Mouse (Mus musculus) embryonic fibroblast, embryonic 13.5 days (primary cell): ENCODE measurements around the gene Sh3gl1. TPM values are rescaled to one million over a fixed set of nuclear protein-coding genes. Genes with fewer than 3 reads are reported as not detected.

Experiments used
- H3K27ac ChIP-seq: 2 replicates; pipeline ENCODE4 v1.5.1; 2012; ENCODE audit warnings: low read length, control low read depth, inconsistent platforms; ENCODE audit not compliant: insufficient read depth
- H3K4me1 ChIP-seq: 2 replicates; pipeline ENCODE4 v1.6.1; 2011; ENCODE audit warnings: low read length; ENCODE audit not compliant: control insufficient read depth, insufficient read depth
- H3K4me3 ChIP-seq: 2 replicates; pipeline ENCODE4 v1.5.1; 2011; ENCODE audit warnings: mild to moderate bottlenecking, control low read depth, low read length; ENCODE audit not compliant: insufficient read depth
- CTCF ChIP-seq: IDR thresholded peaks from 2 replicates; pipeline ENCODE4 v1.5.1; 2011; ENCODE audit warnings: mild to moderate bottlenecking, control low read depth, low read length, moderate library complexity, borderline replicate concordance; ENCODE audit not compliant: insufficient read depth
- POLR2A ChIP-seq: IDR thresholded peaks from 2 replicates; pipeline ENCODE4 v1.6.1; 2011; ENCODE audit warnings: low read depth, mild to moderate bottlenecking, control low read depth, low read length, moderate library complexity
- polyA plus RNA-seq: library from polyadenylated mRNA; stranded (reverse); fragments of >200 nt; gene quantifications from 2 replicates; pipeline ENCODE4 v1.2.4, GENCODE M21; 2011; ENCODE audit warnings: low read depth; ENCODE audit not compliant: missing spikeins, insufficient read length

Sh3gl1 gene
- polyA plus RNA-seq, 1 experiment = 105 TPM

DNA sequence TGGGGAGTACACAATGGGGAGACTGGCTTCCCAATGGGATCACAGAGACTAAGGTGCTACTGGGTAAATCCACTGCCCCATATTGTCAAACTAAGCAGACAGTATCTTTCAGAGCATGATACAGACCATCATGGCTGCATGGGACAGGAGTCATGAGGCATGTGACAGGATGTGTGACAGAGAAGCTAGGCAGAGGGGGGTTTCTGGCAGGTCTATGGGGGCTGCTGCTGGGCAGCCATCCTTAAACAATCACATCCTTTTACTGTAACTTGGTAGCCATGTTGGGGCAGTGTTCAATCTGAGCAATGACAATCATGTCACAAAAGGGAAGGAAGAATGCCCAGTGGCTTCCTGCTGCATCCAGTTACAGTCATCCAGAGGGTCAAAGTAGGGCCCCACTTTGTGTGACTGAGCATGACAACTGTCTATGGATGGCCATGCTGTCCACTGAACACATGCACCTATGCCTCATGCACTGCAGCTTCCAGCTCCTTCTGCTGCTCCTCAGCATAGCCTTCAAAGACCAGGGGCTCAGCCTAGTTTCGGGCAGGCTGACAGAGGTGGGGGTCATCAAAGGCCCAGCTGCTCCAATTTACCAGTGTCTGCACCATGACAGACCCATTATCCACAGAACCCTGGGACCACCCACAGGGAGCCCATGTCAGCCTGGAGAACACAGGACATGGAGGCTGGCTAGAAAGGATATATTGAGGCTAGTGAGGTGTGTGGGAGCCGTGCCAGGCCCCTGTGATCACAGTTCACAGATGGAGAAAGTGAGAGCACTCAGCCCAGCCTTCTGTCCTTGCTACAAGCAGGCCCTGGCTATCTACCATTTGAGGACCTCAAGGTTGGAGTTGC, 14.1 kb downstream of the Sh3gl1 start:
- no peak for TF ChIP-seq CTCF
- H3K4me1 ChIP-seq = peaks cover 25% of the 10 kb centered on the region
- H3K4me3 ChIP-seq = no peak overlapping the region
- no peak overlapping the region for H3K27ac ChIP-seq

DNA sequence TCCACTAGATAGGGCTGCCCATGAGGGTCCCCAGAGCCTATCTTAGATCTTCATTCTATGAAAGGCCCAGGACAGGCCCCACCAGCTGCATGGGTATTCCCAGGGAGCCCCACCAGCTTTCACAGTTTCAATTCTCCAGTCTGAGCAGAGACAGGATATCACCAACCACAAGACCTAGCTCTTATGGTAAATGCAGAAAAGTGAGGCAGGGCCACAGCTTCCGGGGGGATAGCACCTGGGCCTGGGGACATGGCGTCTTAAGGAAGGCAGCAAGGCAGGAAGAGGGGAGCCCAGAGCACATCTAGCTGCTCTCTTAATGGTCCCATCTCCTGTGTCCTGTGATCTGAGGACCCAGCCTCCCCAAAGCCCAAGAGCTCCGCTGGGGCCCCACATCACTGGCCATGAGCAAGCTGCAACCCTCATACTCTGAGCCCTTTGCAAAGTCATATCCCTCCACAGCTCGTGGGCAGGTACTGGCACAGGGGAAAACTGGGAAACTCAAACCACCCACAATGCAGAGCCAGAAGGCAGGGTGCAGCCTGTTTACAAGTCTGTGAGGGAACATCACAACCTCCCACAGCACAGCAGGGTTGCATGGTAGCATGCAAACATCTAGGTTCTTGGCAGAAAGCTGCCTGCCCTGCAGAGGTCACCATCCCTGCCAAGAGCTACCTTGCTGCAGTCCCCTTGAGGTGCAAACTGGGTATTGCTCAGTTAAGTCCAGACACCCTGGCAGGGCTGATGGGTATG, 15.1 kb downstream of the Sh3gl1 start:
- Histone ChIP-seq H3K27ac (no peak overlapping the region), H3K4me1 (peaks cover 16% of the 10 kb centered on the region), H3K4me3 (no peak overlapping the region)
- TF ChIP-seq POLR2A (no peak), CTCF (no peak)

DNA sequence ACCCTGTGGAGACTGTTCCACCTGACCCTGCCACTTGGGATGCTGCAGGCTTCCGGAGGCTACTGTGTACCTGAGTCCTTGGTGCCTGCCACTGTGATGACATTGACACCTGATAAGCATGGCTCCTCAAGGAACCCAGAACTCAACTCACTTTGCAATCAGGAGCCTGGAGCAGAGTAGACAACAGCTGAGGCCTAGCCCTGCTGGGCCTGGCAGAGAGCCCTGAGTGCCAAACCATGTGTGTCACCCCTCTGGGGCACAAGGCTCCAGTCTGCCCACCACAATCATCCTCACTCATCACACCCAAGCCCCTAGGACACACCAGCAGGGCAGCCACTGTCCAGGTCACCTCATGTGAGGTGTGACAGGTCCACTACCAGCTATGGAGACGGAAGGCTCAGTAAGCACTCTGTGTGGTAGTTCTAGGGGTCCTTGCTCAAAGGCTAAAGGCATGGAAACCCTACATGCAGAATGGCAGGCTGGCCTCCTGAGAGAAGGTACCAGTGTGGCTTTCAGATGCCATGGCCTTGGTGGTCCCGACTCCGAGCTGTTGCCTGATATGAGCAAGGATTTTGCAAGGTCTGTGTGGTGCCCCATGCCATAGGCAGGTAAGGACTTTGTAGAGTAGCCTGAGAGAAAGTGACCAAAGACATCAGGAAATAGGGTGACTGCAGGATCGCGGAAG, 15.9 kb downstream of the Sh3gl1 start:
- no peak for TF ChIP-seq CTCF
- TF ChIP-seq POLR2A = 0 out of 2 replicates have a peak, but pooled peaks have one; percentile 10
- H3K4me3 ChIP-seq = no peak overlapping the region
- no peak overlapping the region for H3K27ac ChIP-seq
- H3K4me1 ChIP-seq = peaks cover 9% of the 10 kb centered on the region; the same call in 1 of the 2 replicates

GRCm38 (mm10) chr17:56018347-56019131, 17.9 kb downstream of the Sh3gl1 start:
- no peak overlapping the region for H3K4me3 ChIP-seq
- H3K27ac ChIP-seq = no peak overlapping the region
- peak; percentile 89; the same call in 1 of the 2 replicates for TF ChIP-seq CTCF
- peak; percentile 37; the same call in 1 of the 2 replicates for TF ChIP-seq POLR2A
- 0 out of 2 replicates have a peak, but pooled peaks cover 4% of the 10 kb centered on the region for H3K4me1 ChIP-seq

- 0 out of 2 replicates have a peak, but pooled peaks cover 1% of the 10 kb centered on the region for H3K4me1 ChIP-seq
- no peak overlapping the region for H3K4me3 ChIP-seq
- TF ChIP-seq POLR2A (no peak), CTCF (no peak)
- no peak overlapping the region for H3K27ac ChIP-seq
These were observed 18.6 kb downstream of the Sh3gl1 start for GRCm38 (mm10) chr17:56017848-56018247.

GRCm38 (mm10) chr17:56016793-56017785, 19.3 kb downstream of the Sh3gl1 start:
- no peak overlapping the region for H3K27ac ChIP-seq
- H3K4me1 ChIP-seq = no peaks in the 10 kb centered on the region
- H3K4me3 ChIP-seq = no peak overlapping the region
- TF ChIP-seq CTCF = no peak
- 0 out of 2 replicates have a peak, but pooled peaks have one; percentile 23 for TF ChIP-seq POLR2A

GRCm38 (mm10) chr17:56016382-56016781, 20.1 kb downstream of the Sh3gl1 start:
- TF ChIP-seq CTCF = no peak
- no peak for TF ChIP-seq POLR2A
- Histone ChIP-seq H3K4me3 (no peak overlapping the region), H3K27ac (no peak overlapping the region), H3K4me1 (no peaks in the 10 kb centered on the region)

DNA sequence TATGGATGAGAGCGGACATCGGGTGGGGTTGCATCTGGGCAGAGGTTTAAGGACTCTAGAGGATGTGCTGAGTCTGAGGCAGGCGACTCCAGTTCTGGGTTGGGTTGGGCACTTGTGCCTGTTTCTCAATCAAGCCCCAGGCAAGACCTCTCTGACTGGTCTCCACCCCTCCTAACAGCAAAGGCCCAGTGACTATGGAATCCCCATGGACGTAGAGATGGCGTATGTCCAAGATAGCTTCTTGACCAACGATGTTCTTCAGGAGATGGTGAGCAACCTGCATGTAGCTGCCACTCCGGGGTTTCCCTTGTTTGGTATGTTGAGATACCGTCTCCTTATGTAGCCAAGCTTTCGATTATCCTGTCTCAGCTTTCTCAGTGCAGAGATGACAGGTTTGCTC, 21.1 kb downstream of the Sh3gl1 start:
- TF ChIP-seq CTCF = no peak
- no peak for TF ChIP-seq POLR2A

GRCm38 (mm10) chr17:56011441-56011840, 25.0 kb downstream of the Sh3gl1 start:
- TF ChIP-seq POLR2A (no peak), CTCF (no peak)
- Histone ChIP-seq H3K27ac (no peak overlapping the region), H3K4me1 (no peaks in the 10 kb centered on the region), H3K4me3 (no peak overlapping the region)

More for the DNA sequence above, 21.1 kb downstream of the Sh3gl1 start:
- H3K27ac ChIP-seq = no peak overlapping the region
- no peak overlapping the region for H3K4me3 ChIP-seq
- H3K4me1 ChIP-seq = no peaks in the 10 kb centered on the region
